Mouse (Mus musculus) adrenal gland, postnatal 4 days (tissue): ENCODE data around the gene Smok2b. TPM values are rescaled to one million over a fixed set of nuclear protein-coding genes. Genes with fewer than 3 reads are reported as not detected.
"Not testable (repeated sequence)": the region's sequence is repeated elsewhere in the genome, so short reads cannot be mapped to it uniquely, and the experiment has no call there.

ENCODE experiments used
- DNase-seq, 2 experiments: peaks; one replicate each; pipeline ENCODE4 v3.0.0; 2021 to 2022; ENCODE audit warnings: low spot score in 2 of 2, mixed read lengths in 2 of 2
- total RNA-seq, 2 experiments: library from RNA; stranded (reverse); gene quantifications; 2 replicates each; pipeline ENCODE4 v1.2.3; 2021

The Smok2b gene
- total RNA-seq, 2 experiments from 2014 or later = not detected

DNA sequence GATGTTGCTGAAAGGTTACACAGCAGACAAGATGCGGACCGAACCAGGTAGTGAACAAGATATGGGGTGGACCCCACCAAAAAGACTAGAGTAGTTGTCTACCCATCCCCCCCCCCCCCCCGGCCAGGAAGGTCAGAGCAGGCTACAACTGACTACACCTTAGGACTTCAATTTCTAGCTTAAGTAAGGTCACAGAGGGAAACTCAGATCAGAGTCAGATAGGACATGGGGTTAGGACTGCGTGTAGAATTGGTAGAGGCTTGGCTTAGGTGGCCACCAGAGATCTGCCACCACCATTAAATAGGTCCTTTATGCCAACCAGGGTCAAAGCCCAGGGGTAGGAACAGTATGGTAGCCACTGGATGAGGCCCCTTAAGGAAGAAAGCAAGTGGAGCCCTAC is 9.4 kb downstream of the Smok2b start:
- not testable (repeated sequence) for DNase-seq

- not testable (repeated sequence) for DNase-seq
Observed at GRCm38 (mm10) chr17:13240807-13241727, 11.0 kb downstream of the Smok2b start.

DNA sequence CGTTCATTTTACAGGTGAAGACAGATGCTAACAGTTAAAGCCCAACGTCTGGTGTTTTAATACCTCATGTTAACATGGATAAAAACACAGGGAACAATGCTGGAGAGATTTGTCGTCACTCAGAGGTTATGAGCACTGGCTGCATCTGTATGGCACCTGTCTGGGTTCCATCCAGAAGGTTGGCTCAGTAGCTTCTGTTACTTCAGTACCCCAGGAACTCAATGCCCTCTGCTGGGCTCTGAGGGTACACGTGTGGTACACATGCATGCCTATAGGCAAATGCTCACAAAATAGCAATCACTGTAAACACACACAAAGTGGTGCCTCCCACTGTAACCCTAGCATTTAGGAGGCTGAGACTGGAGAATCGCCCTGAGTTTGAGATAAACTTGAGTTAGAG is 24.7 kb downstream of the Smok2b start:
- DNase-seq = not testable (repeated sequence)

Other genes with a start within 250 kb of the Smok2b start
- 10 to 100 TPM; 78.3 to 79.2 TPM for gene Wtap, start 236.1 kb upstream of the Smok2b start, total RNA-seq
- gene Sod2, start 223.4 kb upstream of the Smok2b start, total RNA-seq = 100 to 1,000 TPM; 278 to 301 TPM
- under 1 TPM in 1 of 2 experiments, not detected in 1; 0.51 TPM for gene Gpr31b, start 178.0 kb upstream of the Smok2b start, total RNA-seq
- gene Tcp10b, start 169.2 kb upstream of the Smok2b start, total RNA-seq = 1 to 10 TPM; 1.2 TPM
- under 1 TPM; 0.70 to 0.90 TPM for gene Unc93a, start 98.4 kb upstream of the Smok2b start, total RNA-seq
- gene Smok2a, start 9.1 kb upstream of the Smok2b start, total RNA-seq = not detected
- not detected for gene Tcp10c, start 124.3 kb downstream of the Smok2b start, total RNA-seq